Mouse (Mus musculus): ENCODE measurements at regions not wholly inside any gene's neighbourhood (a gene's known extent, or its start where the extent isn't known, plus 50 kb on each side); places are given as distances from the start of the nearest gene placed in this dataset.
A peak's percentile ranks its signal among the peaks of the same experiment; 100 is the strongest.

GRCm38 (mm10) chr6:50961592-50961991 lies 307.4 kb upstream of the Npvf start:
- no peaks in the 10 kb centered on the region for H3K9me3 ChIP-seq (ENCODE audit: control insufficient read depth, low read depth, low read length)
- no peak overlapping the region for H3K27ac ChIP-seq (ENCODE audit: low read length)
- H3K36me3 ChIP-seq (ENCODE audit: control insufficient read depth, insufficient read depth, low read length) = no peaks in the 10 kb centered on the region
- 74% methylated on average over 6 of the region's 6 CpGs for WGBS
- no peak for ATAC-seq (ENCODE audit: insufficient number of reproducible peaks, insufficient read depth, low FRiP score, low read depth)
- H3K4me2 ChIP-seq (replicated peaks; ENCODE audit: low read depth, low read length) = no peak overlapping the region
- H3K9ac ChIP-seq (replicated peaks; ENCODE audit: low read depth, low read length) = no peak overlapping the region
- no peak overlapping the region for H3K4me3 ChIP-seq (ENCODE audit: low read depth, low read length)
- no peaks in the 10 kb centered on the region for H3K27me3 ChIP-seq (ENCODE audit: control insufficient read depth, insufficient read depth, low read length)
- H3K4me1 ChIP-seq (ENCODE audit: control insufficient read depth, insufficient read depth, low read length) = no peaks in the 10 kb centered on the region

DNA sequence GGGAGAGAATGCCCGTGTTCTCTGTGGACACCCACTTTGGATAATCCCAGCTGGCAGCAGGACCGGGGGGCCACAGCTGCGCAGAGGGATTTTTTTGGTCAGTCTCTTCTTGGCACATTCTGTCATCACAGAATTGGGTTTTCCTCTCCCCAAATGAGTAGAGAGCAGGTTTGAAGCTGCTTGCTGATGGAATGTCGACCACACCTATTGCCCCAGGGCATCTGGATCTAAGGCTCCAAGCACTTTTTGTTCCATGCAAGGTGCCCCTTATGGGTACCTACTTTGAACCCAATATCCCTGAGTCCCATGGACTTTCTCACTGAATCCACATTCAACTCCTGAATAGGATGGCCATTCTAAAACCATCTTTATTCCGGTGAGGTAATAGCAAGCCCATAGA lies 314.3 kb upstream of the Npvf start:
- no peak overlapping the region for H3K27ac ChIP-seq (ENCODE audit: low read length)
- ATAC-seq (ENCODE audit: insufficient number of reproducible peaks, insufficient read depth, low FRiP score, low read depth) = no peak

DNA sequence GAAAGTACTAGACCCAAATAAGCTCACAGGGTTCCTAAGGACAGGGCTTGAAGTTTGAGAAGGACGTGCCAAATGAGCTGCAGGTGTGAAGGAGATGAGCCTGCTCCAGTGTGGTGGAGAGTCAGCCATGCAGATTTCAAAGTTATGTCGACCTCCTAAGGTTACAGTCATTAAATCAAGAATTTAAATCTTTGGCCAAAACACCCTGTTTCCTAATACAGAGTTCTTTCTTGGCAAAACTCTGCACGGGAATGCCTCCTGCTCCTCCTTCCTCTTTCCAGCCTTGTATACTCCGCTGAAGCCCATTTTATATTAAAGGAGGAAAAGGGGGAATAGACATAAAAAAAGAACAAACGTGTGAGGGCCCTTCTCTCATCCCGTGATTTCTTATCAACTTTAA lies 315.1 kb upstream of the Npvf start:
- no peaks in the 10 kb centered on the region for H3K27me3 ChIP-seq (ENCODE audit: control insufficient read depth, insufficient read depth, low read length)
- no peaks in the 10 kb centered on the region for H3K9me3 ChIP-seq (ENCODE audit: control insufficient read depth, low read depth, low read length)
- WGBS = 49% methylated on average over 6 of the region's 6 CpGs
- H3K27ac ChIP-seq (ENCODE audit: low read length) = no peak overlapping the region
- no peaks in the 10 kb centered on the region; the same call in none of the 2 replicates for H3K4me1 ChIP-seq (ENCODE audit: control insufficient read depth, insufficient read depth, low read length)
- H3K4me2 ChIP-seq (replicated peaks; ENCODE audit: low read depth, low read length) = no peak overlapping the region
- H3K9ac ChIP-seq (replicated peaks; ENCODE audit: low read depth, low read length) = no peak overlapping the region
- ATAC-seq (ENCODE audit: insufficient number of reproducible peaks, insufficient read depth, low FRiP score, low read depth) = no peak
- no peaks in the 10 kb centered on the region for H3K36me3 ChIP-seq (ENCODE audit: control insufficient read depth, insufficient read depth, low read length)
- no peak overlapping the region for H3K4me3 ChIP-seq (ENCODE audit: low read depth, low read length)

More for the DNA sequence above, 314.3 kb upstream of the Npvf start:
- no peaks in the 10 kb centered on the region for H3K9me3 ChIP-seq (ENCODE audit: control insufficient read depth, low read depth, low read length)
- H3K4me1 ChIP-seq (ENCODE audit: control insufficient read depth, insufficient read depth, low read length) = no peaks in the 10 kb centered on the region; the same call in none of the 2 replicates
- H3K27me3 ChIP-seq (ENCODE audit: control insufficient read depth, insufficient read depth, low read length) = no peaks in the 10 kb centered on the region
- H3K9ac ChIP-seq (replicated peaks; ENCODE audit: low read depth, low read length) = no peak overlapping the region
- no peak overlapping the region for H3K4me3 ChIP-seq (ENCODE audit: low read depth, low read length)
- no peaks in the 10 kb centered on the region for H3K36me3 ChIP-seq (ENCODE audit: control insufficient read depth, insufficient read depth, low read length)
- H3K4me2 ChIP-seq (replicated peaks; ENCODE audit: low read depth, low read length) = no peak overlapping the region
- WGBS = 85% methylated on average over 5 of the region's 5 CpGs

DNA sequence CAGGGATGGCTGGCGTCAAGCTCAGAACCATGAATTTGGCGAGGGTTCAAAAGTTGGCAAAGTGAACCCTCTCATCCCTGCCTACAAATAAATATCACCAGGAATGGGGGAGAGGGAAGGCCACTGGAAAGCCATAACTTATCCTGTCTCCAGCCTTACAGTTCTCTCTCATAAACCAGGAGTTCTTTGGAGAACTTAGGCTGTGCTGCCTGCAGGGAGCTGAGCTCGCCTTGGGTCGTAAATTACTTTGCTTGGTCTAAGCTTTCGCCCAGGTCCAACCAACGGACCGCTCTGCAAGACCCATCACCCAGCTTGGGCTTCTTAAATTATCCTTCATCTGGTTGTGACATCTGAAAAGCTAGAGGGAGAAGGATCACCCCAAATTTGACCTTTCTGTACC lies 315.8 kb upstream of the Npvf start:
- no peak overlapping the region for H3K4me3 ChIP-seq (ENCODE audit: low read depth, low read length)
- no peak overlapping the region for H3K27ac ChIP-seq (ENCODE audit: low read length)
- H3K36me3 ChIP-seq (ENCODE audit: control insufficient read depth, insufficient read depth, low read length) = no peaks in the 10 kb centered on the region
- WGBS = 50% methylated on average over 7 of the region's 7 CpGs
- H3K4me2 ChIP-seq (replicated peaks; ENCODE audit: low read depth, low read length) = no peak overlapping the region
- H3K27me3 ChIP-seq (ENCODE audit: control insufficient read depth, insufficient read depth, low read length) = no peaks in the 10 kb centered on the region
- no peaks in the 10 kb centered on the region; the same call in none of the 2 replicates for H3K4me1 ChIP-seq (ENCODE audit: control insufficient read depth, insufficient read depth, low read length)
- H3K9ac ChIP-seq (replicated peaks; ENCODE audit: low read depth, low read length) = no peak overlapping the region
- ATAC-seq (ENCODE audit: insufficient number of reproducible peaks, insufficient read depth, low FRiP score, low read depth) = no peak
- H3K9me3 ChIP-seq (ENCODE audit: control insufficient read depth, low read depth, low read length) = no peaks in the 10 kb centered on the region

GRCm38 (mm10) chr6:50970770-50971169 lies 316.5 kb upstream of the Npvf start:
- Histone ChIP-seq H3K27ac (ENCODE audit: low read length) (no peak overlapping the region), H3K4me3 (ENCODE audit: low read depth, low read length) (no peak overlapping the region), H3K4me2 (replicated peaks; ENCODE audit: low read depth, low read length) (no peak overlapping the region), H3K27me3 (ENCODE audit: control insufficient read depth, insufficient read depth, low read length) (no peaks in the 10 kb centered on the region), H3K9ac (replicated peaks; ENCODE audit: low read depth, low read length) (no peak overlapping the region), H3K36me3 (ENCODE audit: control insufficient read depth, insufficient read depth, low read length) (no peaks in the 10 kb centered on the region), H3K4me1 (ENCODE audit: control insufficient read depth, insufficient read depth, low read length) (no peaks in the 10 kb centered on the region; the same call in none of the 2 replicates), H3K9me3 (ENCODE audit: control insufficient read depth, low read depth, low read length) (no peaks in the 10 kb centered on the region)
- no peak for ATAC-seq (ENCODE audit: insufficient number of reproducible peaks, insufficient read depth, low FRiP score, low read depth)
- WGBS = 68% methylated on average over 8 of the region's 8 CpGs

- Histone ChIP-seq H3K9ac (replicated peaks; ENCODE audit: low read depth, low read length) (no peak overlapping the region), H3K27ac (ENCODE audit: low read length) (peak overlapping the region; percentile 2; the same call in 1 of the 2 replicates), H3K9me3 (ENCODE audit: control insufficient read depth, low read depth, low read length) (no peaks in the 10 kb centered on the region), H3K36me3 (ENCODE audit: control insufficient read depth, insufficient read depth, low read length) (no peaks in the 10 kb centered on the region), H3K4me1 (ENCODE audit: control insufficient read depth, insufficient read depth, low read length) (peaks cover 5% of the 10 kb centered on the region), H3K4me2 (replicated peaks; ENCODE audit: low read depth, low read length) (no peak overlapping the region), H3K27me3 (ENCODE audit: control insufficient read depth, insufficient read depth, low read length) (no peaks in the 10 kb centered on the region), H3K4me3 (ENCODE audit: low read depth, low read length) (no peak overlapping the region)
- 44% methylated on average over 4 of the region's 4 CpGs for WGBS
- no peak for ATAC-seq (ENCODE audit: insufficient number of reproducible peaks, insufficient read depth, low FRiP score, low read depth)
Measured at GRCm38 (mm10) chr6:50972268-50972667, 318.0 kb upstream of the Npvf start.

DNA sequence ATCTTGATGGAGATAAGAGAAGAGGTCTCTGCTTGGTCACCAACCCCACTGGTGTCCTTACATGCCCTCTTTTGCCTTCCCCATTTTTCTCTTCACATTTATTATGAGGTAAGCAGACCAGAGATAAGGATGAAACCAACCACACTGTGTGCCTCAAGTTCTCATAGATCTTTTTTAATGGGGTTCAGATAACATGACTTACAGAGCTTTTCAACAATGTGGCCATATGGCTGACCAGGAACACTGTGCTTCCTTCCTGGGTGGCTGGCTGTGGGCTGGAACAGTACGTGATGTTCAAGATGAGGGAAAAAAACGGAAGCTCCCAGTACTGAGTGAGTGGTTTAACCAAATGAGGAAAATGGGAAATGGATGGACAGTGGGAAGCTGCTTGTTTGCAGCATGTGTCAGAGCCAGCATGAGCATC lies 319.0 kb upstream of the Npvf start:
- no peak for ATAC-seq (ENCODE audit: insufficient number of reproducible peaks, insufficient read depth, low FRiP score, low read depth)

DNA sequence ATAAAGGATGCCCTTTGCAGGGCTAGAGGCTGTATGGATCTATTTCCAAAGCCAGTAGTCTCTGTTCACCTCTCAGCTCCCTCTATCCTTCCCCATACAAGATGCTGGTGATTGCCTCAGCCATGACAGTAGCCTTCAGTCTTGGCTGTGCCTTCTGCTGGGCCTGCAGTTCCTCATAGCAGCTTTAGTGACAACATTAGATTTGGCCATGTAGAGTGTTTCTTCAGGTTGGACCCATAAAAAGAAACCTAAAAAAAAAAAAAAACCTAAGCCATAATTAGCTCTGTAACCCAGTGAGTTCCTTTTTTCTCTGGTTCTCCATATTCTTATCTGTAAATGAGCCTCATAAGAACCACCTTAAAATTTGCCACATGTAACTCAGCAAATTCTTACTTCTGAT lies 319.6 kb upstream of the Npvf start:
- no peak overlapping the region for H3K9ac ChIP-seq (replicated peaks; ENCODE audit: low read depth, low read length)
- peaks cover 21% of the 10 kb centered on the region for H3K4me1 ChIP-seq (ENCODE audit: control insufficient read depth, insufficient read depth, low read length)
- H3K27me3 ChIP-seq (ENCODE audit: control insufficient read depth, insufficient read depth, low read length) = no peaks in the 10 kb centered on the region
- no peak overlapping the region for H3K4me2 ChIP-seq (replicated peaks; ENCODE audit: low read depth, low read length)
- no peaks in the 10 kb centered on the region for H3K9me3 ChIP-seq (ENCODE audit: control insufficient read depth, low read depth, low read length)
- no peaks in the 10 kb centered on the region for H3K36me3 ChIP-seq (ENCODE audit: control insufficient read depth, insufficient read depth, low read length)
- peak overlapping the region; percentile 44; the same call in 1 of the 2 replicates for H3K27ac ChIP-seq (ENCODE audit: low read length)
- H3K4me3 ChIP-seq (ENCODE audit: low read depth, low read length) = no peak overlapping the region
- ATAC-seq (ENCODE audit: insufficient number of reproducible peaks, insufficient read depth, low FRiP score, low read depth) = no peak

More for the DNA sequence above, 319.0 kb upstream of the Npvf start:
- 57% methylated on average over 2 of the region's 2 CpGs for WGBS
- no peak overlapping the region for H3K9ac ChIP-seq (replicated peaks; ENCODE audit: low read depth, low read length)
- H3K27me3 ChIP-seq (ENCODE audit: control insufficient read depth, insufficient read depth, low read length) = no peaks in the 10 kb centered on the region
- no peak overlapping the region for H3K4me3 ChIP-seq (ENCODE audit: low read depth, low read length)
- H3K4me2 ChIP-seq (replicated peaks; ENCODE audit: low read depth, low read length) = no peak overlapping the region
- H3K36me3 ChIP-seq (ENCODE audit: control insufficient read depth, insufficient read depth, low read length) = no peaks in the 10 kb centered on the region
- H3K4me1 ChIP-seq (ENCODE audit: control insufficient read depth, insufficient read depth, low read length) = peaks cover 15% of the 10 kb centered on the region
- peak overlapping the region; percentile 44; the same call in 1 of the 2 replicates for H3K27ac ChIP-seq (ENCODE audit: low read length)
- no peaks in the 10 kb centered on the region for H3K9me3 ChIP-seq (ENCODE audit: control insufficient read depth, low read depth, low read length)

- H3K4me3 ChIP-seq (ENCODE audit: low read depth, low read length) = no peak overlapping the region
- no peak for ATAC-seq (ENCODE audit: insufficient number of reproducible peaks, insufficient read depth, low FRiP score, low read depth)
- no peaks in the 10 kb centered on the region for H3K27me3 ChIP-seq (ENCODE audit: control insufficient read depth, insufficient read depth, low read length)
- H3K4me2 ChIP-seq (replicated peaks; ENCODE audit: low read depth, low read length) = no peak overlapping the region
- no peaks in the 10 kb centered on the region for H3K9me3 ChIP-seq (ENCODE audit: control insufficient read depth, low read depth, low read length)
- no peaks in the 10 kb centered on the region for H3K36me3 ChIP-seq (ENCODE audit: control insufficient read depth, insufficient read depth, low read length)
- H3K4me1 ChIP-seq (ENCODE audit: control insufficient read depth, insufficient read depth, low read length) = peaks cover 31% of the 10 kb centered on the region
- WGBS = 20% methylated on average over 1 of the region's 1 CpGs
- no peak overlapping the region for H3K9ac ChIP-seq (replicated peaks; ENCODE audit: low read depth, low read length)
- no peak overlapping the region for H3K27ac ChIP-seq (ENCODE audit: low read length)
Measured at GRCm38 (mm10) chr6:50974961-50975360, 320.7 kb upstream of the Npvf start.

All from stomach, embryonic 14.5 days (tissue).